Mouse (Mus musculus) fibroblast of lung, adult 2 months (primary cell): ENCODE results near the gene Mrpl50.
"Not testable (repeated sequence)": the region's sequence is repeated elsewhere in the genome, so short reads cannot be mapped to it uniquely, and the experiment has no call there.

Experiments used
- DNase-seq: peaks from one replicate; pipeline ENCODE4 v3.0.0-alpha.2; 2011; ENCODE audit warnings: low read depth

Gene Mrpl50

DNA sequence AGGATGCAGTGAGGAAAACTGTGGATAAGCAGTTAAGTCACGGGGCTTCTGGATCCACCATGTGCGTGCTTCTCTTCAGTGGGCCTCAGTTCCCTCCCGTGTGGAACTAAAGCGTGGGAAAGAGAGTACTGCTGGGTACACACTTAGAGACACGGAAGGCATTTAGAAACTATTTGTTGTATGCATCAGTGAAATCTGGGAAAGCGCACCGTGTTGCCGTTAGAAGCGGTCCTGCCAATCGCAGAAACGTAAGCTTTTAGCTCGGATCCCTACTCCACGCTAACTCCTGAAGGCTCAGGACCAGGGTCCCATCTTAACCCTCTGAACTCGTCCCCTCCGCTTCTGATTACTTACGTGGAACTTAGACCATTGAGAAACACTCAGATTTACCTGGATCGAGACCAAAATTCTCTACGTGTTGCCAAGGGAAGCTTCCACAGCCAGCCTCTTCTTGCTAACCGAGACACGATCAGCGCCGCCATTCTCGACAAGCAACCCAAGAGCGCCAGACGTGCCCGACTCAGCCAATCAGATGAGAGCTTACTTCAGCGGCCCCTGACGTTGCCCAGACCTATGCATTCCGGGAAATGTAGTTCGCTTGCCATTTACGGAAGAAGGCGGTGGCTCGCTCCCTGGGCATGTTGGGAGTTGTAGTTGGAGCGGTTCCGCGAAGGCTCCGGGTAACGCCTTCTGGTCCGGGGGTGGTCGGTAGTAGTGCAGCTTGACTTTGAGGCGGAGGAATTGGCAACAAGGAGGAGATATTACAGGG is at the start of gene Mrpl50, which contains the start of gene Zfp189:
Gene Mrpl50, minus strand, starts transcription at position 522 of the 769 bp plus-strand sequence.
Gene Zfp189, plus strand, starts transcription at position 605 of the 769 bp plus-strand sequence.
- peak; percentile 93 for DNase-seq

DNA sequence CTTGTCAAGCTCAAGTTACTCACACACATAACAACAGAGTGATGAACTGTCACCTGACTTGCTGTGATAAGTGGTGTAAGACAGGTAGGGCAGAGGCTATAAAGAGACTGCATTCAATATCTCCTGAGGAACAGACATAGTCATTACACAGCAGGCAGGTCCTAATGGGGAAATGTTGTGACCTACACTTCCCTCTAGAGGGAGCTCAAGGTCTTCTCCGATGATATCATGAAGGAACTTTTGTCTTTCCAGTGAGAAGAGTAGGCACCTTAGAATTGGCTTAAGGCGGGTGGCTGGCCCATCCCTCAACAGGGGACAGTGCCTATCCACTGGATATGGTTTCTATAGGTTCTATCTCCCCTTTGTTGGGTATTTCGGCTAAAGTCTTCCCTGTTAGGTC is 46.7 kb upstream of the Mrpl50 start:
- peak; percentile 30 for DNase-seq

DNA sequence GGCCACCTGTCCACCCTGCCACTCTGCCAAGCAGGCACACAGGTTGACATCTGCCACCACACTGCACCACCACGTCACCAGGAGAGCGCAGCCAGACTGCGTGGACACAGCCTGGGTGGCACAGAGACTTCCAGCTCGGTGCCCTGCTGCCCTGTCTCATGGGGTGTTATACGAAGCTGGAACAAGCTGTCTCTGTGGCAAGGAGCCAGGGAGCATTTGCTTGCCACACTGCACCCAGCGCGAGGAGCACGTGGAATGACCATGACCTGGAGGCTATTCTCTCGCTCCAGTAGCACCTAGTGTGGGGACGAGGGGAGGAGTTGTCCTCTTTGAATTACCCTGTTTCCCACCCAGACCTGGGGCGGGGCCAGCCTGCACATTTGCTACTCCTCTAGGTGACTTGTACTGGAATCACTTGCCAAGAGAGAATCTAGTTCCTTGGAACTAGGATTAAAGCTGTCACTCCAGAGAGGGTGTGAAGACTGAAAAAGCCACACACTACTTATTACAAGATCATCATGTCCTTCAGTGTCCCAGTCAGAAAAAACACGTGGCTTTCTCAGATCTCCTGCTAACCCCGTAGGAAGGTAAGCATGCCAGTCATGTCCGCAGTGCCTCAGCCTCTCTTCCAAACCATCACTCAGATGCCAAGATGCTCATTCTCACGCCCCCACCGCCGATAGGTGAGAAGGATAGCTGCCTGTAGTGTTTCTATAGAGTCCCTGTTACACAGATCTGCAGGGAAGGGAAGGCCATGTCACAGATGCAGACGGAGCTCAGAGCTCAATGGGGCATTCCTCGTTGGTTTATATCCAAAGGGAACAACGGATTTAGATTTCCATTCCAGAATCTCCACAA is 39.3 kb upstream of the Mrpl50 start:
- DNase-seq = no peak

DNA sequence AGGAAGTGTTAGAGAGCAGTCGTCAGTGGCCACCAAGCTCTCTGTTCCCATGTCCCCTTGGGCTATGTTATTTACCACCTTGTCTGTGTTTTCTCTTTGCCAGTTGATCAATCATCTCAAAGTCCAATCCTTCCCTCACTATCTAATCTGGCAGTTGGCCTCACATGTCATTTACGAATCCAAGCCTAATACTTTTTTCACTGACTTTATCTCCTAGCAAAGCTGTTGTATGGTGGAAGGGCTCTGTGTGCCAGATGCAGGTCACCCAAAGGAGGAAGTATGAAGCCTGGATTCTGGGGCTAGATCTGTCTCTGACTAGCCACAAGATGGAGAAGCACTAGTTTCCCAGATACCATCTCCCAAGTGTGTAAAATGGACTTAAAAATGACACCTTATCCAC is 37.3 kb upstream of the Mrpl50 start:
- DNase-seq = no peak

DNA sequence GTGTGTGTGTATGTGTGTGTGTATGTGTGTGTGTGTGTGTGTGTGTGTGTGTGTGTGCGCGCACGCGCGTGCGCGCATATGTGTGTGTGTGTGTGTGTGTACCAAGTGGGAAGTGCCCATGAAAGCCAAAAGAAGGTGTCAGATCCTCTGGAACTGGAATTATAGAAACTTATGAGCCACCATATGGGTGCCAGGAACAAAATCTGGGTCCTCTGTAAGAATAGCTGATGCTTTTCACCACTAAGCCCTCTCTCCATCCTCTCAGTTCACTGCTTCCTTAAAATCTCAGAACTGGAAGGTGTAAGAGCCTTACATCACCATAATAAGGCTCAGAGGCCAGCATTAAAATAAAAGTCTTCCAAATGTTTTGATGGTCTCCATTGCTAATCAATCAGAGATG is 36.5 kb upstream of the Mrpl50 start:
- DNase-seq = no peak

DNA sequence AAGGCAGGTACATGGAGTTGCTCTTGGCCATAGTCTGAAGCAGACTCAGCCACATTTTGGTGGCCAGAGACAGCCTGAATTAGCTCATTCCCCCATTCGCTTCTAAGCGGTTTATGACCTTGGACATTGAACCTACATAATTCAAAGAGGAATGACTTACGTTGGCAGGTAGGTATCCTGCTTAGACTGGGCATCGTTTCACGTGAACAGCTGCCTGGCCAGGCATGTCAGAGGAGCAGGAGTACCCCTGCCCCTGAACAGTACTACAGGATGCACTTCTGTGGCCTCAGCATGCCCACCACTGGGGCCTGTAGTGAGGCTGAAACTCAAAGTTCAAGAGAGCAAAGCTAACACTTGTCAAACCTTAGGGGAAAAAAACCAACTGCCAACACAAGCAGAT is 32.5 kb upstream of the Mrpl50 start:
- no peak for DNase-seq

DNA sequence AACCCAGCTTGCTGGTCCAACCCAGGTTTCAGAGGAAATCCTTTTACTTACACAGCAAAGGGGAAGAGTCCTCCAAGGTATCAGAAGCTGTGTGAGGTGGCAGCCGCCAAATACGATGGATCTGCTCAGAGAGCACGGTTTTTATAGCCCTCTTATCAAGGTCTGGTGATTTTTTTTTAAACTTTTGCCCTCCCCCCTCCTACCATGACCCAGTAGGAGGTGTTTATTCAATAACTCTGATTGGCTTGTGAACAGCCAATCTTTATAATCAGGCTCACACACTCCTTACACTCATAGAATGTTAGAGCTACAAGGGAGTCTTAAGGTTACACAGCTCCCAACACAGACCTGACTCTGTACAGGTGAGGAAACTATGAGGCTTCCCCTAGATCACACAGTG is 28.5 kb upstream of the Mrpl50 start, which contains the start of gene Aldob:
Gene Aldob, minus strand, starts transcription at position 164 of the 400 bp plus-strand sequence.
- no peak for DNase-seq

DNA sequence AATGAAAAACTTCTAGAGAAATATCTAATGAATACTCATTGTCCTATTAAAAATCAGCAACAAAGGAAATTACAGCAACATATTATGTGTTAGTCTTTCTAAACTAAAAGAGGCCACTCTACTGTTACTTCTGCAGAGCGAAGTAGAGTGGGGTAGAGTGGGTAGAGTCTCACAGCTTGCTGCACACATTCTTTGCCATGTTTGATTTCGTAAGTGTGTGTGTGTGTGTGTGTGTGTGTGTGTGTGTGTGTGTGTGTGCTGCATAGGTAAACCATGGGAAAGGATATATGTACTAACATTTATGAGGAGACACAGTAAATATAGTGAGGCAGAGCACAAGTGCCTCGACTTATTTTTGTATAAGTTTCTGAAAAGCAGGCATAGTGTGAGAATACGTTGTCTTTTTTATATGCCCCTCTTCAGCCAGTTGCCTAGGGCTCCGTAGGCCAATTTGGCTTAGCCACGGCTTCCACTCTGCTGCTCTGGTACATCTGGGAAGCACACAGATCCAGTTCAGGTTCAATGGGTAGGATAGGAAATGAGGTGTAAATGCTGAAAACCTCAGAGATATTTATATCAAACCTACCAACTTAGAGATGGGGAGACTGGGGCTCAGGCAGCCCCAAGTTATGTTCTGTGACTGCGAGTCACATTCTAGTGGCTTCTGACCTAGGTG is 26.8 kb upstream of the Mrpl50 start:
- DNase-seq = no peak

DNA sequence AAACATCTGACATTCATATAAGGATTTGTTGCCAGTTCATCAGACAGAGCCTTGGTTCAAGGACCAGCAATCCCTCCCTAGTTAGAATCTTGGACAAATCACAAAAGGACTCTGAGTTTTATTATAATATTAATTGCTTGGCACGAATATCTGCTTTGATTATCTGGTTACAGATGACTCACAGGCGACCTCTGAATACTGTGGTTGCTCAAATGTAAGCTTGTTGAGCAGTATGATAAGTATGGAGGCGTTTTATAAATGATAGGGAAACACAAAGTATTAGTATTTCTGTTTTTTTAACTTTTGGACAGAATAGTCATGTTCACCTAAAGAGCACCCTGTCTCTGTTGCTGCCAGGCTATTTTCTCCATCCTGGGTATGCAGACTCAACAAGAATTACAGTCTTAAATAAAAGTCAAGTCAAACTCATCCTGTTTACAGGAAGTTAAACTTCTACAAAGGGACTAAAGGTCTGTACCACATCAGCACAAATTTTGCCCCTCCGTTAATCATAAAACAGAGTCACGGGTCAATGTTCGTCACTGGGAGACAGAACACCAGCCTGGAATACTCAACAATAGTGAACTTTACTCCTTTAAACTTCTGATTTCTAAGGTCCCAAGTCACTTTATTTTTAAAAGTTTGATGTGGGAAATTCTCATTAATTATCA is 26.1 kb upstream of the Mrpl50 start:
- no peak for DNase-seq

DNA sequence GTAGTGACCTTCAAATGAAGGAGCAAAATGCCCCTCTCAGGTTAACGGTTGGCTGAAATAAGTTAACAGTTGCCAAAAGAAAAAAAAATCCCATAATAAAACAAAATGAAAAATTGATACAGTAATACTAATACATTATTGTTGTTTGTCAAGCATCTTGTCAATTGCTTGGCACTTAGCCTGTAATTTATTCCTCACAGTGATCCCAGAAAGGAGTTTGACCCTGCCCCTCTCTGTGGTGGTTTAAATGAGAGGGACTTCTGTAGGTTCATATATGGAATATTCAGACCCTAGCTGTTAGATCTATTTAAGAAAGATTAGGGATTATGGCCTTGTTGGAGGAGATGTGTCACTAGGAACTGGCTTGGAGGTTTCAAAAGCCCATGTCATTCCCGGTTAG is 25.1 kb upstream of the Mrpl50 start:
- DNase-seq = no peak

DNA sequence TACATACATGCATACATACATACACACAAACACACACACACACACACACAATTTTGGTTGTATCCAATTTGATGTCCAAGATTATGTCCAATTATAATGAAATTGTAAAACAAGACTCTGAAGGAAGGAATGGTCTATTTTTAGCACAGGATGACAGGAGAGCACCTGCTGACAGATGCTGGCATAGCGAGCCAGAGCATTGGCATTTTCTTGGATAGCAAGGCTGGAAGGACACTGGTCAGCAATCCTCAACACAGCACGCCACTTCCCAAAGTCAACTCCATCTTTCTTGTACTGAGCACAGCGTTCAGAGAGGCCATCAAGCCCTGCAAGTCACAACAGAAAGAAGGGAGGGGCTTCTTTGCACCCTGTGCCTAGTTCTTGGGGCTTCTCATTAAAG is 20.1 kb upstream of the Mrpl50 start:
- no peak for DNase-seq

DNA sequence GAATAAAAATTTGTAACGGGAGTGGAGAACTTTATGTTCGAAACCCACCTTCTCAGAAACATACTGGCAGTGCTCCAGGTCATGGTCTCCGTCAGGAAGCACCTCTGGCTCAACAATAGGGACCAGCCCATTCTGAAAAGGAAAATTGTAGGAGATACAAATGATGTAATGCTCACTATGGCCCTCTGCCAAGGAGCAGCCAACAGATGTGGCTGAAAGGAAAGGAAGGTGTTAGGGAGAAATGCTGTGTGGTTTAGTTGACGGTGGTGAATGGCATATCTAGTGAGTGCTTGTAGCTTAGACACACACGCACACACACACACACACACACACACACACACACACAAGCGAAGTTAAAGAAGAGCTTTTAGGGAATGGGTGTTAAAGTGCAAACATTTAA is 18.8 kb upstream of the Mrpl50 start:
- no peak for DNase-seq

DNA sequence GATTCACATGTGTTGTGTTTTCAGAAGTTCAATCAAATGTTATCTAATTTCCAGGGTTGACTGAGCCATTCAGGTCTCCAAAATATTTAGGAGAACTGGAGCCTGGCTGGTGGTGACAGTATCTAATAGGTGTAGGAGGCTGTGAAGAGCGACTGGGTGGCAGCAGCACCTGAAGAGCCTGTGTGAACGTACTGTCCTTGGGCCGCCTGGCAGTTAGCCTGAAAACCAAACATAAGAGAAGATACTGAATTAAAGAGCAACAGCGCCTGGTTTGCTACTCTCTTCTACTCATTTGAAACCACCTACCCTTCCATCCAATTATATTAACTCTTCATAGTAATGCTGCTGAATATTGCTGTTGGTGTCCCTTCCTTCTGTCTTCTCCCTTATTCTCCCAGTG is 15.8 kb upstream of the Mrpl50 start:
- no peak for DNase-seq

DNA sequence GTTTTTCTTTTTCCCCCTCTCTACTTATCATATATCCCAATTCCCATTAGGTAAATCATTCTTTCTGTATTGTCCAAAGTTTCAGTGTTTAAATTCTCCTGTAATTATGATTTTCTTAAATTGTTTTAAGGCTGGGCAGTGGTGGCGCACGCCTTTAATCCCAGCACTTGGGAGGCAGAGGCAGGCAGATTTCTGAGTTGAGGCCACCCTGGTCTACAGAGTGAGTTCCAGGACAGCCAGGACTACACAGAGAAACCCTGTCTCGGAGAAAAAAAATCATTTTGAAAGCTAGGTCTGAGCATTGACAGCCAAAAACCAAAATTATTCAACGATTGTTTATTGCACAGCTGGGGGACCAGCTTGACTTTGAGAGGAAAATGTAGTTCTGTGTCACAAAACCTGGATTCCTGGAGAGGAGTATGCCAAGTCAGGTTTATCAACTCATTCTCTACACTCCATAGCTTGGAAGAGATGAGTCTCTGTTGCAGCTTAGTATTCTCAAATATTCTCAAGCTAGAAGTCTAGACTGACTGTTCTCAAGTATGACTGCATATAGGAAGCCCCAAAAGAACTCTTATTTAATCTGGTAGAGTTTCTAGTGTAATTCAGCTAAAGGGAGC is 14.9 kb upstream of the Mrpl50 start:
- no peak for DNase-seq

DNA sequence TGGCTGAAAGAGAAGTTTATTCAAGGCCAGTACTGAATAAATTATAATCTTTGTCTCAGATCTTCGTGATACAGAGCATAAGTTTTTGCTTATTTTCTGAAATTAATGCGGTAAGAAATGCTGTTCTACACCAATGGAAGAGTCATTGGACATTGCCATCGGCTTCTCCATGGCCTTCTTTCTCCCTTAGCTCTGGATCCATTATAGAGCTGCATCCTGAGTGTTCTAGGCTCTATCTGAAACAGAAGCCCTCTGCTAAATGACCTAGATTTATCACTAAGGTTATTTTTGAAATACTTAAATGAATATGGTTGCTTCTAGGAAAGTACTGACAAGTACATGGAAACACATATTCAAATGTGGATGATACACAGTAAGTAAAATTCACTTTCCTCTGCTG is 14.1 kb upstream of the Mrpl50 start:
- no peak for DNase-seq

DNA sequence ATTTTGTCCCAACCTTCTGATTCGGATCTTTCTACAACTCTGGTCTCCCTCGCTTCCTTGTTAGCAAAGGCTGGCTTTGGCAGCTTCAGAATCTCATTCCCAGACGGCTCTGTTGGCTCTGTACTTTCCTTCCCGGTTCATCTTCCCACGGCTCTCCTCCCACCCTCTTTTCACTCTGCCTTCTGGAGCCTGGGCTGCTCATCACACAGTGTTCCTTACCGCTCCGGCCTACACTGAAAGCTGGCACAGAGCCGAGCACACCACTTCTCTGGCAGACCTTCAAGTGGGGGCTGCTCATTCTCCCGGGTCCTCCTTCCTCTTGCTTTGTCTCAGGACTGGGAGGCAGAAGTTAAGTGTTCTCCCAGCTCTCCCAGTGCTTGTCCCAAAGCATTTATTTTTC is 1.7 kb upstream of the Mrpl50 start:
- DNase-seq = no peak

DNA sequence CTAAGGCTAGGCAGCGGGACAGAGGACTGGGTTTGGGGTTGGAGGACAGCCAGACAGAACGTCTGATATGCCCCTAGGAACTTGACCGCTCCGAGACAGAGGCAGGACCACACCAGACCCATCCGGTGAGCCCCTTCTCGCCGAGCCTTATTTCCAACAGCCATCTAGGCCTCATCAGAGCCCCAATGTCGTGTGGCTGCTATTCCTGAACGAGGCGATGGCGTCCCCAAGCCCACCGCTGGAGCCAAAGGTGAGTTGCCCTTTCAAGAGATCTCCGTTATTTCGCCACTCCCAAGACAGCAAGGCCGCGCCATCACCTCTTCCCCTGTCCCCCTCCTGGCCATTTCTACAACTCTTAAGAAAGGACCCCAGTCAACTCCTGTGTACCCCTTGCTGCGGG is 453 bp upstream of the Mrpl50 start:
- DNase-seq = no peak

DNA sequence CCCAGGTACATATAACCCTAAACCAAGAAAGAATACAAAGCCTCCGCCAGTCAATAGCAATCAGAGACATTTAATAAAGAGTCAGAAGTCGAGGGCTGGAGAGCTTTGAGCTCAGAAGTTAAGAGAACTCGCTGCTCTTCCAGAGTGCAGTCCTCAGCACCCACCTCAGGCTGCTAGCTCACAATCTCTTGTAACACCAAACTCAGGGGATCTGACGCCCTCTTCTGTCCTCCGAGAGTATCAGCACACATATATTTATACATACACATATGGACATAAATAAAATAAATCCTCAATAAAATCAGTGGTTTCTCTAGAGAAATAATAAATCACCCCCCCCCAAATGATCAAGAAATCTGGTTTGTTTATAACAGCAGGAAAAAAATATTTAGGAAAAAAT is 1.4 kb downstream of the Mrpl50 start:
- DNase-seq = no peak

DNA sequence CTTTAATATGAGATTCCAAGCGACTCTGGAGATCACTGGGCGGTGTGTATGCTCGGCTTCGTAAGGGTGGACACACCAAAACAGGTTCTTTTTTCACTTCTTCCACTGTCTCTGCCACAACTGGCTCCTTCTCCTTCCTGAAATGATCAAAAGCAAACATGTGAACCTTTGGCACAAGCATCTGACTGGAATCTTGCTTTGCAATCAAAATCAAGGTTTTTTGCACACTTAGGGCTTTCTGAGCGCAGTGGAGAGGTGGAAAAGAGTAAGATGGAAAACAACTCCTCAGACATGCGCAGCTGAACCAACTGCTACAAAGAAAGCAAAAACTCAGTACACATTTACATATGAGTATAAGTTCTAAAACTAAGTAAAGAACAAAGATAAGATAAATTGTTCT is 6.5 kb downstream of the Mrpl50 start:
- no peak for DNase-seq

DNA sequence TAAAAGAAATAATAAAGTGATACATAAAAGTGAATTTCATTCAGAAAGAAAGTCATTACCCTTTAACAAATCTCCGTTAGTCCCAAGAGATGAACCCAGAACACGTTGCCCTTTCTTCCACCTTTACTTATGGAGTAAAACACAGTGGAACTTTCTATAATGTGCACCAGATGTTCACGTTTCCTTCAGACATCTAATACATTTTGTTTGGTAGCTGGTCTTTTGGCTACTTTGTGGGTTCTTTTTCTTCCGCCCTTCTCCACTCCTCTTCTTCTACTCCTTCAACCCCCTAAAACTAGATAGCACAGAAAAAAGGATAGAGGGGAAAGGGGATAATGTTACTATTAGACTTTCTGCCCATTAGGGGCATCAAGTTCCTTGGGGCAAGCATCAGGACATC is 8.3 kb downstream of the Mrpl50 start:
- DNase-seq = no peak

DNA sequence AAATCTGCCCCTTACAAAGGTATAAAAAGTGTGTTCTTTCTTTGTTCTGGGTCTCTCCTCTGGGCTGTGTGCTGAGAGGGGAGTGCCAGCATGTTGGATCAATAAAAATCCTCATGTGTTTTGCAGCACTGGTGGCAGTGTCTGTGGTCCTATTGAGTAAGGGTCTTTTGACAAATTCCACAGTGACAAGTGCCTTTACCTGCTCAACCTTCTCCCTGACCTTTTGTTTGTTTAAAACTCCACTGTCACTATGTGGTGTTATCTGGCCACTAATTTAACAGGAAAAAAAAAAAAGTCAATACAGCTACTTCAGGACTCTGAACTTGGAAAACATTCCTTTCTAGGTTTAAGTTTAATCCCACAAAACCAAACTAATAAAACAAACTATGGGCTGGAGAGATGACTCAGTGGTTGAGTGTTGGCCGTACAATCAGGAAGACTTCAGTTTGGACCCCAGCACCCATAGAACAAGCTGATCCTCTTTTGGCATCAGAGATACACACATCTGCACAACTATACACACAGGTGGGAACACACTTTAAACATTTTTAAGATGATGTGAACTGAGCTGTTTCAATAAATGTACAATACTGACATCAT is 10.6 kb downstream of the Mrpl50 start:
- DNase-seq = not testable (repeated sequence)
